Mouse (Mus musculus) CH12.LX (cell line): ENCODE results near the gene Reps1. TPM values are rescaled to one million over a fixed set of nuclear protein-coding genes. Genes with fewer than 3 reads are reported as not detected.

Experiments used
- DNase-seq: peaks from one replicate; pipeline ENCODE4 v3.0.0-alpha.2; 2013; ENCODE audit errors: extremely low read depth
- H3K27ac ChIP-seq: 2 replicates; pipeline ENCODE4 v1.5.1; 2012; ENCODE audit warnings: low read depth, mild to moderate bottlenecking, control low read depth, moderate library complexity; ENCODE audit not compliant: insufficient read depth
- H3K27me3 ChIP-seq: replicated peaks from 2 replicates; pipeline ENCODE3; 2012; ENCODE audit warnings: inconsistent platforms
- H3K36me3 ChIP-seq, 2 experiments: replicated peaks in 1 of 2; 2 replicates each; pipeline versions ENCODE3 to v1.6.1; 2012; ENCODE audit warnings: inconsistent platforms in 1 of 2, low read length in 1 of 2, mild to moderate bottlenecking in 1 of 2, mixed read lengths in 1 of 2, moderate library complexity in 1 of 2; ENCODE audit not compliant: control insufficient read depth in 1 of 2, insufficient read depth in 1 of 2
- H3K4me1 ChIP-seq, 2 experiments: 2 replicates each; pipeline ENCODE4 v1.6.1; 2012; ENCODE audit warnings: inconsistent platforms in 1 of 2, moderate library complexity in 1 of 2; ENCODE audit not compliant: insufficient read depth in 2 of 2, control insufficient read depth in 1 of 2
- H3K4me2 ChIP-seq: 2 replicates; pipeline ENCODE4 v1.6.1; 2012; ENCODE audit warnings: low read depth, mild to moderate bottlenecking, control low read depth; ENCODE audit not compliant: poor library complexity, insufficient read depth, severe bottlenecking
- H3K4me3 ChIP-seq, 3 experiments: fragments of 150-350 bp in 1 of 3; sonication (generic) in 1 of 3; replicated peaks in 1 of 3; 2 replicates each; pipeline versions ENCODE3 to v1.5.1; 2011 to 2012; ENCODE audit warnings: low read depth in 2 of 3, low read length in 2 of 3, mild to moderate bottlenecking in 2 of 3, moderate library complexity in 2 of 3, control low read depth in 1 of 3, improper control_type of control experiment in 1 of 3, inconsistent platforms in 1 of 3, mixed read lengths in 1 of 3; ENCODE audit not compliant: poor library complexity in 1 of 3
- H3K79me2 ChIP-seq: replicated peaks from 2 replicates; pipeline ENCODE4 v1.6.1; 2012; ENCODE audit warnings: mild to moderate bottlenecking, moderate library complexity; ENCODE audit not compliant: control insufficient read depth, poor library complexity, insufficient read depth, severe bottlenecking; ENCODE audit errors: extremely low read depth
- H3K9ac ChIP-seq: 2 replicates; pipeline ENCODE4 v1.6.1; 2012; ENCODE audit warnings: low read depth, mild to moderate bottlenecking, control low read depth, moderate library complexity; ENCODE audit not compliant: insufficient read depth
- H3K9me3 ChIP-seq: replicated peaks from 2 replicates; pipeline ENCODE3; 2012; ENCODE audit warnings: low read length, inconsistent platforms, mixed read lengths
- E2F4 ChIP-seq: IDR thresholded peaks from 2 replicates; pipeline ENCODE4 v1.6.1; 2011; ENCODE audit warnings: low read depth, low read length, improper control_type of control experiment; ENCODE audit not compliant: insufficient replicate concordance
- EP300 ChIP-seq: IDR thresholded peaks from 2 replicates; pipeline ENCODE4 v1.6.1; 2011; ENCODE audit warnings: low read length, improper control_type of control experiment
- HCFC1 ChIP-seq: IDR thresholded peaks from 2 replicates; pipeline ENCODE4 v1.6.1; 2012; ENCODE audit warnings: low read depth, mild to moderate bottlenecking, inconsistent platforms, low read length, improper control_type of control experiment
- IRF4 ChIP-seq: IDR thresholded peaks from 2 replicates; pipeline ENCODE4 v1.6.1; 2014; ENCODE audit warnings: low read depth, mild to moderate bottlenecking, inconsistent platforms, low read length, improper control_type of control experiment
- JUN ChIP-seq: IDR thresholded peaks from 2 replicates; pipeline ENCODE4 v1.6.1; 2011; ENCODE audit warnings: low read depth, mild to moderate bottlenecking, low read length, improper control_type of control experiment, moderate library complexity; ENCODE audit not compliant: insufficient read depth
- JUND ChIP-seq: conservative IDR thresholded peaks from 2 replicates; pipeline ENCODE4 v1.6.1; 2011; ENCODE audit warnings: low read depth, low read length, improper control_type of control experiment
- KAT2A ChIP-seq: IDR thresholded peaks from 2 replicates; pipeline ENCODE4 v1.6.1; 2012; ENCODE audit warnings: low read length, improper control_type of control experiment, inconsistent platforms; ENCODE audit not compliant: insufficient replicate concordance
- MEF2A ChIP-seq: IDR thresholded peaks from 2 replicates; pipeline ENCODE4 v1.6.1; 2014; ENCODE audit warnings: low read depth, mild to moderate bottlenecking, inconsistent platforms, low read length, improper control_type of control experiment, borderline replicate concordance
- MYC ChIP-seq: IDR thresholded peaks from 2 replicates; pipeline ENCODE4 v1.6.1; 2011; ENCODE audit warnings: low read depth, mild to moderate bottlenecking, improper control_type of control experiment, low read length
- NRF1 ChIP-seq: IDR thresholded peaks from 2 replicates; pipeline ENCODE4 v1.6.1; 2014; ENCODE audit warnings: low read depth, mild to moderate bottlenecking, inconsistent platforms, low read length, improper control_type of control experiment, moderate library complexity
- POLR2A ChIP-seq: IDR thresholded peaks from 2 replicates; pipeline ENCODE4 v1.6.1; 2011; ENCODE audit warnings: low read depth, mild to moderate bottlenecking, improper control_type of control experiment, low read length
- RAD21 ChIP-seq: IDR thresholded peaks from 2 replicates; pipeline ENCODE4 v1.6.1; 2011; ENCODE audit warnings: low read depth, mild to moderate bottlenecking, low read length, improper control_type of control experiment, moderate library complexity
- USF1 ChIP-seq: IDR thresholded peaks from 2 replicates; pipeline ENCODE4 v1.6.1; 2014; ENCODE audit warnings: low read depth, mild to moderate bottlenecking, inconsistent platforms, low read length, improper control_type of control experiment
- USF2 ChIP-seq: conservative IDR thresholded peaks from 2 replicates; pipeline ENCODE4 v1.6.1; 2011; ENCODE audit warnings: low read depth, low read length, improper control_type of control experiment
- ZC3H11A ChIP-seq: IDR thresholded peaks from 2 replicates; pipeline ENCODE4 v1.6.1; 2012; ENCODE audit warnings: low read depth, mild to moderate bottlenecking, inconsistent platforms, low read length, improper control_type of control experiment
- dilution Hi-C: fragments of 300-500 bp; cut with MboI; formaldehyde crosslinking; loops from 2 replicates; pipeline ENCODE4 v1.14.3; 2020; ENCODE audit warnings: low sequenced_read_pairs; ENCODE audit not compliant: extremely low pct_unique_long_range_greater_than_20kb, extremely low pct_ligation_motif_present
- in situ Hi-C: fragments of 300-500 bp; cut with MboI; formaldehyde crosslinking; loops from 3 replicates; pipeline ENCODE4 v1.14.3; 2019; ENCODE audit warnings: low sequenced_read_pairs, low pct_ligation_motif_present, low pct_unique_long_range_greater_than_20kb, mixed read lengths
- polyA plus RNA-seq: library from polyadenylated mRNA; unstranded; fragments of >175 nt; gene quantifications from 2 replicates; pipeline ENCODE4 v1.2.1, GENCODE M21; 2012; ENCODE audit warnings: low read depth; ENCODE audit not compliant: insufficient read length
- total RNA-seq, 2 experiments: library from RNA; depleted of rRNA; stranded (reverse); fragments of 300-350 nt in 1 of 2; fragments of >200 nt in 1 of 2; gene quantifications; 2 replicates each; pipeline ENCODE4 v1.2.3; 2012 to 2014

Reps1 gene
- total and polyA plus RNA-seq, 3 experiments, result 34.4 to 61.5 (median 37.9) TPM

DNA sequence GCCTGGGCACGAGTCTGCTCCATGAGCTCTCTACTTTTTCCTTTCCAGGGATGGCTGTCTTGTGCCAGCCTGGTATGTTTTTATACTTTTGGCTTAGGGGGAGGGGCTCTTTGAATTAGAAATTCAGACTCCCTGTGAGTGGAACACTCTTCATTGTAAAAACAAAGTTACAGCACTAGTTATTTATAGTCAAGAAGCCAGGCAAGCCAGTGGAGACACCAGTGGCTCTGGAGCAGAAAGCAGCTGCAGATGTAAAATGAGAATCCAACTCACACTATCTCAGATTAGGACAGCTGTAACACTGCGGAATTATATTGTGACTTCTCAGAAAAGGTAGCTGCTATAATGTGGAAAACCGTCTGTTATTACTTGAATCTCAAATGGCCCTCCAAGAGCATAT is 91.6 kb downstream of the Reps1 start:
- Histone ChIP-seq H3K4me3 (no peak overlapping the region), H3K4me2 (no peak overlapping the region), H3K9me3 (no peaks in the 10 kb centered on the region), H3K36me3 (no peaks in the 10 kb centered on the region), H3K79me2 (no peaks in the 10 kb centered on the region), H3K27ac (no peak overlapping the region), H3K4me1 (no peaks in the 10 kb centered on the region), H3K27me3 (no peaks in the 10 kb centered on the region), H3K9ac (no peak overlapping the region)
- dilution Hi-C loops (no loop called here), in situ Hi-C loops (no loop called here)
- no peak for TF ChIP-seq IRF4
- TF ChIP-seq USF2, result no peak
- no peak for TF ChIP-seq NRF1
- no peak for TF ChIP-seq MYC
- TF ChIP-seq RAD21, result no peak
- DNase-seq, result no peak

DNA sequence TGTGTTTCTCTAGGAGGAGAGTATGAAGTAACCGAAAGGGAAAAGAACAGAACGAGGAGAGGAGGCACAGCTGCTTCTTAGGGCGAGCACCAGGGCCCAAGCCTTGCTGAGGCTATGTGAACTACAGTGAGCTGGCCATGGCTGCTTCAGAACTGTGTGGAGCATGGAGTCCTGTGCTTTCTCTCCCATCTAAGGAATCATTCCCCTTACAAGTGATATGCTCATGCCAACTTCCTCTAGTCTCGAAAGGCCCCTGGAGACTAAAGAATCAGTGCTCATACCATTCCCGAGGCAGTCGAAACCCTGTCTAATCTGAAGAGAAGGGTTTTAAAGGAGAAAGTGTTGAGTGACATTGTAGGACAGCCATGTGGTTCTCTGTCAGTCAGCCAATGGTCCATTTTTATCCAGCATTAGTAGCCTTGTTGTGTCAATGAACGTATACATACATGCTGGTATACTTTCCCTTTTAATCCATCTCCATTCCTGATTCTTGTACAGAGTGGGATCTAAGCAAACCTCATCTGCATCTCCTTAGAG is 106.8 kb downstream of the Reps1 start:
- Histone ChIP-seq H3K4me3 (no peak overlapping the region), H3K4me1 (no peaks in the 10 kb centered on the region), H3K27ac (no peak overlapping the region), H3K79me2 (no peaks in the 10 kb centered on the region), H3K9me3 (peaks cover 3% of the 10 kb centered on the region), H3K9ac (no peak overlapping the region), H3K4me2 (no peak overlapping the region), H3K36me3 (no peaks in the 10 kb centered on the region), H3K27me3 (no peaks in the 10 kb centered on the region)
- dilution Hi-C loops (no loop called here), in situ Hi-C loops (no loop called here)
- no peak for DNase-seq
- TF ChIP-seq NRF1 (no peak), E2F4 (no peak), EP300 (no peak), KAT2A (no peak), POLR2A (no peak), USF1 (no peak), USF2 (no peak), ZC3H11A (no peak), MEF2A (no peak), JUND (no peak), JUN (no peak), HCFC1 (no peak)

Other genes starting within 250 kb of the Reps1 start
- 6.6 and 12.4 TPM in 2 replicates for gene Heca, start 107.8 kb upstream of the Reps1 start, total RNA-seq (2012; rRNA removed)
- 11.1 and 15.6 TPM in 2 replicates for gene Heca, start 107.8 kb upstream of the Reps1 start, total RNA-seq (2014; rRNA removed)
- gene Heca, start 107.8 kb upstream of the Reps1 start, polyA plus RNA-seq, result 9.1 and 10.0 TPM in 2 replicates
- 86.1 and 106 TPM in 2 replicates for gene Abracl, start 32.6 kb upstream of the Reps1 start, total RNA-seq (2012; rRNA removed)
- 226 and 276 TPM in 2 replicates for gene Abracl, start 32.6 kb upstream of the Reps1 start, total RNA-seq (2014; rRNA removed)
- gene Abracl, start 32.6 kb upstream of the Reps1 start, polyA plus RNA-seq, result 166 and 245 TPM in 2 replicates
- gene Ect2l, start 155.0 kb downstream of the Reps1 start, total RNA-seq (2012; rRNA removed), result not detected in 2 replicates
- gene Ect2l, start 155.0 kb downstream of the Reps1 start, total RNA-seq (2014; rRNA removed), result not detected in 2 replicates
- gene Ect2l, start 155.0 kb downstream of the Reps1 start, polyA plus RNA-seq, result not detected in 2 replicates
- 5.5 and 10.8 TPM in 2 replicates for gene Ccdc28a, start 179.1 kb downstream of the Reps1 start, total RNA-seq (2012; rRNA removed)
- gene Ccdc28a, start 179.1 kb downstream of the Reps1 start, total RNA-seq (2014; rRNA removed), result 11.7 and 14.0 TPM in 2 replicates
- 7.2 and 8.3 TPM in 2 replicates for gene Ccdc28a, start 179.1 kb downstream of the Reps1 start, polyA plus RNA-seq